Mouse (Mus musculus) small intestine, adult 2 months (tissue): ENCODE data around the gene Agbl4. TPM values are rescaled to one million over a fixed set of nuclear protein-coding genes. Genes with fewer than 3 reads are reported as not detected.

Experiments used
- H3K27ac ChIP-seq: fragments of 200-500 bp; 2 replicates; pipeline ENCODE4 v1.5.1; 2012; ENCODE audit warnings: low read depth, low read length, control low read depth, inconsistent platforms; ENCODE audit not compliant: insufficient read depth
- H3K27me3 ChIP-seq: fragments of 200-500 bp; 2 replicates; pipeline ENCODE4 v1.6.1; 2012; ENCODE audit warnings: mild to moderate bottlenecking, moderate library complexity, low read length, inconsistent platforms; ENCODE audit not compliant: control insufficient read depth, insufficient read depth
- H3K36me3 ChIP-seq: fragments of 200-500 bp; 2 replicates; pipeline ENCODE4 v1.6.1; 2012; ENCODE audit warnings: mild to moderate bottlenecking, low read length, control low read depth, inconsistent platforms; ENCODE audit not compliant: control insufficient read depth, insufficient read depth
- H3K4me1 ChIP-seq: fragments of 200-500 bp; 2 replicates; pipeline ENCODE4 v1.6.1; 2012; ENCODE audit warnings: low read length, inconsistent platforms, mixed read lengths; ENCODE audit not compliant: control insufficient read depth, insufficient read depth, insufficient read length
- H3K4me3 ChIP-seq: fragments of 200-500 bp; 2 replicates; pipeline ENCODE4 v1.5.1; 2012; ENCODE audit warnings: low read depth, mild to moderate bottlenecking, control low read depth, inconsistent platforms, low read length, moderate library complexity
- CTCF ChIP-seq: fragments of 200-500 bp; IDR thresholded peaks from 2 replicates; pipeline ENCODE4 v1.5.1; 2012; ENCODE audit warnings: low read depth, mild to moderate bottlenecking, control low read depth, inconsistent platforms, low read length, moderate library complexity, mixed read lengths; ENCODE audit not compliant: insufficient replicate concordance, insufficient read length; ENCODE audit errors: extremely low read depth
- POLR2A ChIP-seq: fragments of 200-500 bp; IDR thresholded peaks from 2 replicates; pipeline ENCODE4 v1.6.1; 2012; ENCODE audit warnings: low read depth, mild to moderate bottlenecking, control low read depth, inconsistent platforms, low read length, moderate library complexity
- WGBS: fragments of 180-500 bp; shearing (Covaris S2); methylation state at CpG from one replicate; pipeline ENCODE4 v1.1.7; 2018; 5-methylcytosine and 5-hydroxymethylcytosine counted together
- polyA plus RNA-seq: library from polyadenylated mRNA; depleted of rRNA; stranded (reverse); fragments of >200 nt; gene quantifications from 2 replicates; pipeline ENCODE4 v1.2.3, GENCODE M21; 2012

Agbl4 gene
- polyA plus RNA-seq, 1 experiment: not detected

DNA sequence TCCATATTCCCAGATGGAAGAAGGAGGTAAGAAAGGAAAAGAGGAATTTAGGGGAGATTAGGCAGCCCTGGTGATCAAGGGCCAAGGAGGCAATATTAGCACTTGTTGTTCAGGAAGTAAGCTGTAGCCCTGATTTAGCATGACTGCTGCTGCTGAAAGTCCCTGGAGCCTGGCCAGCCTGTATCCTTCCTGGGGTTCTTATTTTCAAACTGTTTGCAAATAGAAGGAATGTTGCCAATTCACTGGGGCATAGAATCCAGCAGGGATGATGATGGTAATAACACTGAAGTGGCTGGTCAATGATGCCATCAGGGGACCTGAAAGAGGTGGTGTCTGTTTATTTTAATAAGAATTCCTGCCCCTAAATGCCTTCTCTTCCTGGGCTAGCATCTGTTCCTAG, 518.6 kb downstream of the Agbl4 start:
- H3K36me3 ChIP-seq: no peaks in the 10 kb centered on the region
- TF ChIP-seq POLR2A (no peak), CTCF (no peak)
- H3K27ac ChIP-seq: no peak overlapping the region
- no peaks in the 10 kb centered on the region for H3K27me3 ChIP-seq
- no peak overlapping the region for H3K4me3 ChIP-seq
- no peaks in the 10 kb centered on the region for H3K4me1 ChIP-seq

DNA sequence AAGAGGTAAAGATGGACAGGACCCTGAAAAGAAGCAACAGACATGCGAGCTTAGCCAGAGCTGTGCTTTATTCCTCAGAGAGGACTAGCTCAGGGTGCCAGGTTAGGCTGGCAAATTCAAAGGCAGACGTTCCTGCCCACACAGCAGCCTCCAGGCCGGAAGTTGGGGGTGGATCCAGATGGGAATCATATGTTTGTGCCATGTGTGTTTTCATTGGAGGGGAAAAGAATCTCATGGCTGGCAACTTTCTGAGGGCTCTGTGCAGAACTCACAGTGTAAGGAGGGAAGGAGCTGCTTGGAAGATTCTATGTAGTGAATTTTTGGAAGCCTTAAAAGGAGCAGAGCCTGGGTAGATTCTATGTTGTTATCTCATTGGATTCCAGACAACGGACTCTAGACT, 519.1 kb downstream of the Agbl4 start:
- Histone ChIP-seq H3K27me3 (no peaks in the 10 kb centered on the region), H3K4me1 (no peaks in the 10 kb centered on the region), H3K36me3 (no peaks in the 10 kb centered on the region), H3K4me3 (no peak overlapping the region), H3K27ac (no peak overlapping the region)
- WGBS: 59% methylated on average over 4 of the region's 4 CpGs
- TF ChIP-seq CTCF (no peak), POLR2A (no peak)

DNA sequence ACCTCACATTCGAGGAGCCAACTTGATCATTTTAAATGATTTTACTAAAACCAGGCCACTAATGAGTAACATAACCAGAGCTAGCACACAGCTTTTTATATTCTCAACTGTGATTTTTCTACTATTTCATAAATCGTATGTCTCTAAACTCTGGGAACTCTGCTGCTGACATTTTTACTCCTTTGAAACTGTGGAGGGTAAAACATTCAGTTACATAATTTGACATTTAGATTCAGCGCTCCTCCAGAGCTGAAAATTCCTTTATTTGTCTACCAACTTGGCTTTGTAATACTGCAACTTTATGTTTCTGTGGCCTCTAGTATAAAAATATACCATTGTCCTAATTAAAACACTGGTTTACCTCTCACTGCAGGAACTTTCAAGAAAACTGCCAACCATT, 523.6 kb downstream of the Agbl4 start:
- TF ChIP-seq POLR2A: no peak
- no peak for TF ChIP-seq CTCF
- Histone ChIP-seq H3K4me3 (no peak overlapping the region), H3K36me3 (no peaks in the 10 kb centered on the region), H3K4me1 (no peaks in the 10 kb centered on the region), H3K27me3 (no peaks in the 10 kb centered on the region), H3K27ac (no peak overlapping the region)
- WGBS: 84% methylated on average over 3 of the region's 3 CpGs

DNA sequence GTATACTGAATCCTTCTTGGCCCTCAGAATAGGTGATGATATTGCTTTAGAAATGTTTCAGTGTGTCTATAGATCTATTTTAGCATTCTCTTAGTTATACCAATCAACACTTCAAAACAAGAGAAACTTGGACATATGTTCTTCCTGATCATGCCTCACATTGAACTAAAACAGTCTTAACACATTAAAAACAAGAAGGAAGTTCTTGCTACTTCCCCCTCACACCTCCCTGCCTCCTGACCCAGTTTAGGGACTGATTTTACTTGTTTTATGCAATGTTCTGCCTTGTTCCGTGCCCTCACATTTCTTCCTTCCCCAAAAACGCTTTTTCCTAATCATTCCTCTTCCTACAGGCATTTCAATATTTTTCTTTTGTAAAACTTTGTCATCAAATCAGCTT, 604.2 kb downstream of the Agbl4 start:
- Histone ChIP-seq H3K27me3 (no peaks in the 10 kb centered on the region), H3K27ac (no peak overlapping the region), H3K36me3 (no peaks in the 10 kb centered on the region), H3K4me1 (no peaks in the 10 kb centered on the region), H3K4me3 (no peak overlapping the region)
- WGBS: 68% methylated on average over 2 of the region's 2 CpGs
- no peak for TF ChIP-seq CTCF
- TF ChIP-seq POLR2A: no peak

DNA sequence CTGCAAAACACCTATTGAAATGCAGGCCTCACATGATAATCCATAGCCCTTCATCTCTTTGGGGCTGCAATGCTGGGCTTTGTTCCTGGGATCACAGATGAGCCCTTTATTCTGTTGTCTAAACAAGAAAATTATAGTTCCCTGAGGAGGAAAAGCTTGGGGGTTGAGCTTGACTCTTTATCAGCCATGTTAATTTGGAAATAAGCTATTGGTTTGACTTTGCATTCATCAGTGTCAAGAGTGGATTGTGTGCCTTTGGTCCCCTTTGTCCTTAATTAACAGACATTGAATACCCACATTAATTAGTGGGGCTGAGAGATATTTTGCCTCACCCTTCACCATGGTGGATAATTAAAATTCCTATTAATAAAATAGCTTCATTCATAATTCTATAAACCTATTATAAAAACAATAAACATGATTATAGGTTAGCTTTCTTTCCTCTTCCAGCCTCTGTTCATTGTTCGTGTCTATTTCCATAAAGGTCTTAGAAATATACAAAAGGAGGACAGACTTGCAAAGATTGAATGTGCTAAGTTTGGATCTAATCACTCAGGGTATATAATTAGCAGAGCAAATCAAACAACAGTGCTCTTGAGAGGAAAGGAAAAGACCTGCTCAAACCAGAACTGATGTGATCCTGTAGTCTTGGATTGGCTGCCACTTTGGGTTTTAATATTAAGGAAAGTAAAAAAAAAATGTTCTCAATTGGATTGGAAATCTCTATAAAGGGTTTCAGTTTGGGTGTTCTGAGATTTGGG, 607.4 kb downstream of the Agbl4 start:
- 60% methylated on average over 1 of the region's 1 CpGs for WGBS
- Histone ChIP-seq H3K36me3 (no peaks in the 10 kb centered on the region), H3K4me1 (no peaks in the 10 kb centered on the region), H3K27me3 (no peaks in the 10 kb centered on the region), H3K27ac (no peak overlapping the region), H3K4me3 (no peak overlapping the region)
- TF ChIP-seq CTCF (no peak), POLR2A (no peak)

DNA sequence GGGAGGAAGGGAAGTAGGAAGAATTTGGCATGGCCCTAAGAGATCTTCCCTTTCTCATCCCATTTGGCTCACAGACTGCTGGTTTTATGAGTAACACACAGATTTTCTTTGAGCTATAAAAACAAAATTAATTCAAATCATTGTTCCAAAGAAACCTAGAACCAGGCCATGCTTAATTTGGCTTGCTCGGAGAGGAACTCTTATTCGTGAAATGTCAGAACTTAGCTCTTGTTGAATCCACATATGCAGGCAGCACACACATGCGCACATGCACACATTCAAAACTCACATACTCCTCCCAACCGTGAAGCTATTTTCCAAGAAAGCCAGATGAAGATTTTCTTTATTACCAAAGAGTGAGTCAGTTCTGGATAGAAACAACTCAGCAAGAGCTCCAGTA, 621.9 kb downstream of the Agbl4 start:
- TF ChIP-seq CTCF (no peak), POLR2A (no peak)
- Histone ChIP-seq H3K27ac (no peak overlapping the region), H3K4me1 (no peaks in the 10 kb centered on the region), H3K27me3 (no peaks in the 10 kb centered on the region), H3K36me3 (no peaks in the 10 kb centered on the region), H3K4me3 (no peak overlapping the region)
- WGBS: 91% methylated on average over 4 of the region's 4 CpGs

DNA sequence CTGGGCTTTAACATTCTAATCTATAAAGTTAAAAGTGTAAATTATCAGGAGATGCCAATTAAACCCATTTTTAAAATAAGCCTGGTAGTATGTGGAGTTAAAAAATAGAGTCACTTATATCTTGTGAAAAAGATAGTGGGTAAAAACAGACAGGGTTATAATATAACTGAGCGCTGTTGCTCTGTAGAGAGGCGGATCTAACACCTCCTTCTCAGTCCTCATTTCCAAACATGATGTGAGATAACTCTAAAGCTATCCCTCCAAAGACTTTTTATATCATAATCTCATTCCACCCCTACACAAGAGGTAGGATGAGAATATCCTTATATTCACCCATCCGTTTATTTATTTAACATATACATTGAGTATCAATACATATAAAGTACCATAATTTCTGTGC, 669.9 kb downstream of the Agbl4 start:
- WGBS: 90% methylated on average over 3 of the region's 3 CpGs
- H3K4me1 ChIP-seq: no peaks in the 10 kb centered on the region
- H3K27me3 ChIP-seq: no peaks in the 10 kb centered on the region
- TF ChIP-seq POLR2A (no peak), CTCF (no peak)
- H3K27ac ChIP-seq: no peak overlapping the region
- H3K4me3 ChIP-seq: no peak overlapping the region
- no peaks in the 10 kb centered on the region for H3K36me3 ChIP-seq
